Mouse (Mus musculus) spleen, postnatal 4 days (tissue): ENCODE measurements around the gene Efcab1.

Experiments used
- DNase-seq, 2 experiments: peaks; one replicate each; pipeline ENCODE4 v3.0.0; 2022; ENCODE audit warnings: low spot score in 2 of 2

Efcab1 gene

DNA sequence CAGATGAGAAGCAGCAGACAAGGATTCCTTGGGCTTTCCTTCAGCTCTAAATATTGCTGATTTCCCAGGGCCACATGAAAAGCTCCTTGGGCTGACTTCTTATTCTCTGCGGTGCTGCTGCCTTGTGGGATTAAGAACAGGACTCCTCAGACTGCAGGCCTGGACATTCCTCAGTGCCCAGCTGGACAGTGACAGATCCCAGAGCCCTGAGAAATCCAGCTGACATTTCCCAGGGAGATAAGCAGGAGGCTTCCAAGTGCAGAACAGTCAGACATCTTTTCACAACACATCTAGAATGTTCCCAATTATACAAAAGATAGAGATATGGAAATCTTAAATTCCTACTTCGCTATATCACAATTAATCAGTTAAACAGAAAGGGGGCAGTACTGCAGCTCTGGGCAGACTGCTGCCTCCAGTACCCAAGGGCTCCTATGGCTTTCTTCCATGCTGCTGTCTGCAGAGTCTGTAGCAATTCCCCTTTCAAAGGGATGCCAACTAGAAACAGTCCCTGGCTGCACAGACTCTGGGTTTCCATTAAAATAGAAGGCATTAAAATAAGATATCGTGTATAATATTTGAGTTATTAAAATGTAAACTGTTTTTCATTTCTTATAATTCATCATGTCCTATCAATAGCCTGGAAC is 86.2 kb downstream of the Efcab1 start:
- no peak for DNase-seq

DNA sequence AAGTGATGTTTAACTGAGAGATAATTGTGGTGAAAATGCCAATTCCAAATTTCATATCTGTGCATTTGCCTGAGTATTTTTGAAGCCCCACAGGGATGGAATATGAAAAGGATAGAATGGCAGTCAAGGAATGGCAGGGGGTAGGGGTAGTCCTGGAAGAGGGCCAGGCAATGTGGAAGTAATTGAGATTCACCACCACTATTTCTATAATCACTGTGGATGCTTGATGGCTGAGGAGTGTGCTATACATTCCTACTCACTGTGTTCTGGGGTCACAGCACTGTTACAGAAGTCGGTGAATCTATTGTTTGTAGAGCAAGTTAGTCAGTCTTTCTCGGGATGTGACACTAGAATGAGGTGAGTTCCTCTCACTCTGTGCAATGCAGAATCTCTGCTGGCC is 108.3 kb downstream of the Efcab1 start:
- no peak for DNase-seq
